Mouse (Mus musculus): Measurements from ENCODE around the gene Ripor3.

DNA sequence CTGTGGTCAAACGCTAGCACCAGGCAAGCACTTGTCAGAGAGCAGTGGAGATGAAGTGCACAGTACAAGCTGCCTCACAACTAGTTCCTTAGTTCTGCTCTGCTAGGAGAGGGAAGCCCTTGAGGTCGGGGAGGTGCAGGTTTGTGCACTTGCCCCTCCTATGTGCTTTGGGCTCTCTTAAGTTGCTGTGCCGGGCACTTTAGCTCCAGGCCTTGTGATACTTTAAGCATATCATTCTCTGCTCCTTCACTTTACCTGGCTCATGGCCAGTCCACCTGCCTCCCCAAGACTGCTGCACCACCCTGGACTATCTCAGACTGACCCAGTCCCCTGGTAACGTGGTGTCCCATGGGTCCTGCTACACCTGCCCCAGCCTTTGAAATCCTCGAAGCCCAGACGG, 62.4 kb downstream of the Ripor3 start:
- TF ChIP-seq CTCF (IDR thresholded peaks at IDR 0.05; ENCODE audit: borderline replicate concordance, insufficient read depth, low read depth, low read length) (no peak), POLR2A (IDR thresholded peaks at IDR 0.05; ENCODE audit: borderline replicate concordance, insufficient read depth, low read length) (no peak)
